Mouse (Mus musculus) intestine, postnatal 0 days (tissue): Measurements from ENCODE around the gene Psors1c2. TPM values are rescaled to one million over a fixed set of nuclear protein-coding genes. Genes with fewer than 3 reads are reported as not detected.

ENCODE experiments used
- ATAC-seq: fragments of 200-750 bp; cut with Nextera tagmentation; 2 replicates; pipeline ENCODE4 v1.8.0; 2017; ENCODE audit warnings: mild to moderate bottlenecking, moderate TSS enrichment, moderate library complexity
- H3K27ac ChIP-seq: fragments of 300-500 bp; sonication (generic); 2 replicates; pipeline ENCODE4 v1.5.1; 2014; ENCODE audit warnings: mild to moderate bottlenecking, low read depth, low read length, moderate library complexity
- H3K27me3 ChIP-seq: fragments of 300-500 bp; sonication (generic); replicated peaks from 2 replicates; pipeline ENCODE4 v1.6.1; 2014; ENCODE audit warnings: low read length, mixed read lengths; ENCODE audit not compliant: control insufficient read depth, insufficient read depth
- H3K36me3 ChIP-seq: fragments of 300-500 bp; sonication (generic); 2 replicates; pipeline ENCODE4 v1.6.1; 2014; ENCODE audit warnings: mild to moderate bottlenecking, moderate library complexity; ENCODE audit not compliant: control insufficient read depth, insufficient read depth
- H3K4me1 ChIP-seq: fragments of 300-500 bp; sonication (generic); replicated peaks from 2 replicates; pipeline ENCODE4 v1.6.1; 2014; ENCODE audit warnings: antibody characterized with exemption, low read length, mixed read lengths; ENCODE audit not compliant: control insufficient read depth, insufficient read depth
- H3K4me2 ChIP-seq: fragments of 300-500 bp; sonication (generic); replicated peaks from 2 replicates; pipeline ENCODE4 v1.6.1; 2014; ENCODE audit warnings: low read depth, mild to moderate bottlenecking, moderate library complexity
- H3K4me3 ChIP-seq: fragments of 300-500 bp; sonication (generic); 2 replicates; pipeline ENCODE4 v1.5.1; 2014; ENCODE audit warnings: low read depth, low read length
- H3K9ac ChIP-seq: fragments of 300-500 bp; sonication (generic); 2 replicates; pipeline ENCODE4 v1.6.1; 2014; ENCODE audit warnings: mild to moderate bottlenecking, low read depth, low read length
- H3K9me3 ChIP-seq: fragments of 300-500 bp; sonication (generic); 2 replicates; pipeline ENCODE4 v1.6.1; 2016; ENCODE audit warnings: mixed run types; ENCODE audit not compliant: control insufficient read depth
- CTCF ChIP-seq: sonication (generic); IDR thresholded peaks from 2 replicates; pipeline ENCODE4 v1.5.1; 2016; ENCODE audit warnings: low read depth, mild to moderate bottlenecking, control low read depth, antibody characterized with exemption, moderate library complexity
- whole genome bisulfite sequencing: fragments of 180-500 bp; shearing (Covaris S2); extraction: QIAGEN DNeasy Blood & Tissue Kit; methylation state at CpG from one replicate; pipeline ENCODE4 v1.1.7; 2014; 5-methylcytosine and 5-hydroxymethylcytosine counted together
- polyA plus RNA-seq: library from polyadenylated mRNA; unstranded; fragments of >200 nt; fragmentation: Nextera tagmentation; extraction: Ambion mirVana; gene quantifications from 2 replicates; pipeline ENCODE4 v1.2.1, GENCODE M21; 2015

Gene Psors1c2
- polyA plus RNA-seq, 1 experiment from 2014 or later = not detected

- WGBS = 7% methylated on average over 25 of the region's 25 CpGs
- TF ChIP-seq CTCF = no peak
- H3K27me3 ChIP-seq = no peaks in the 10 kb centered on the region
- H3K36me3 ChIP-seq = 0 out of 2 replicates have a peak, but pooled peaks cover 11% of the 10 kb centered on the region
- H3K9ac ChIP-seq = peak overlapping the region; percentile 41; the same call in 1 of the 2 replicates
- H3K9me3 ChIP-seq = no peaks in the 10 kb centered on the region
- no peaks in the 10 kb centered on the region; the same call in none of the 2 replicates for H3K4me1 ChIP-seq
- H3K4me2 ChIP-seq = peak overlapping the region; percentile 89
- H3K4me3 ChIP-seq = peak overlapping the region; percentile 65
- peak; percentile 21; the same call in 1 of the 2 replicates for ATAC-seq
- peak overlapping the region; percentile 9; the same call in 1 of the 2 replicates for H3K27ac ChIP-seq
These were observed 16.9 kb upstream of the Psors1c2 start for GRCm38 (mm10) chr17:35515911-35516640.

DNA sequence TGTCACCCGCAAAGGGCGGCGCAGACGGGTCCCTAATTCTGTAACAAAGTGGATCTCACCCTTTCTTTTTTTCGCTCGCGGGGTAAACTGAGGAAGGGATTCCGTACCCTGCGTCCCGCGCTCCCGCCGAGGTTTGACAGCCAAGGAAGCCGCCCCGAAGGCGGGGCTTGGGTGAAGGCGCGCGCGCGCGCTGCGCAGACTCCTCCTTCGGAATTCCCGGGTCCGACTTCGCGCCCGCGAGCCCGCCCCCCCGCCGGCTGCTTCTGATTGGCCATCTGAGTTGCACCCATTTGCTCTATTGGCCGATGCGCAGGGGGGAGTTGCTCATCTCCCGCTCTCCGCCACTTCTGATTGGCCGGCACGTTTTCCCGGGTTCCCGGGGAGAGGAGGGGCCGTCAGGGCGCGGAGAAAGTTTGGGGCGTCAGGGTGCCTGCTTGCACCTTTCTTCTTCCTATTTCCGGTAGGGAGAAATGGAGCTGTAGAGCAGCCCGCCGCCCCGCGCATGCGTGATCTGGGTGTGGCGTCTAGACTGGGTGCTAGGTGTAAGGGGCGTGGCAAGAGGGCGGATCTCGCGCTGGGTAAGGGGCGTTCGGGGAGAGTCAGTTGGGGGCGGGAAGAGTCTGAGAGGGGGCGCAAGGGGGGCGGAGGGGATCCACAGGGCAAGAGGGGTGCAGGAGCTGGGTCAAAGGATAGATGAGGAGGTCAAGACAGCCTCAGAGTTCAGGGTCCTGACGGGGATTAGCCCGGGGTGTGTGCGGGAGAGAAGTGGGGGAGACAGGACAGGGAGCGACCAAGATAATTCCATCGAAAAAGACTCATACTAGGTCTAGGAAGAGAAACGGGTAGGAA is 16.1 kb upstream of the Psors1c2 start, which contains the start of the genes Tcf19 and Cchcr1:
Gene Tcf19, minus strand, starts transcription at position 173 of the 849 bp plus-strand sequence.
Gene Cchcr1, plus strand, starts transcription at position 449 of the 849 bp plus-strand sequence.
- Histone ChIP-seq H3K4me1 (no peaks in the 10 kb centered on the region; the same call in none of the 2 replicates), H3K27me3 (no peaks in the 10 kb centered on the region), H3K9ac (peak within 1 kb of the TSS; percentile 51; the same call in 1 of the 2 replicates), H3K36me3 (0 out of 2 replicates have a peak, but pooled peaks cover 11% of the 10 kb centered on the region), H3K4me2 (peak within 1 kb of the TSS; percentile 89), H3K4me3 (peak within 1 kb of the TSS; percentile 65), H3K27ac (peak within 1 kb of the TSS; percentile 9; the same call in 1 of the 2 replicates), H3K9me3 (no peaks in the 10 kb centered on the region)
- under 1% methylated on average over 67 of the region's 67 CpGs for WGBS
- peak; percentile 98 for ATAC-seq
- TF ChIP-seq CTCF = no peak

DNA sequence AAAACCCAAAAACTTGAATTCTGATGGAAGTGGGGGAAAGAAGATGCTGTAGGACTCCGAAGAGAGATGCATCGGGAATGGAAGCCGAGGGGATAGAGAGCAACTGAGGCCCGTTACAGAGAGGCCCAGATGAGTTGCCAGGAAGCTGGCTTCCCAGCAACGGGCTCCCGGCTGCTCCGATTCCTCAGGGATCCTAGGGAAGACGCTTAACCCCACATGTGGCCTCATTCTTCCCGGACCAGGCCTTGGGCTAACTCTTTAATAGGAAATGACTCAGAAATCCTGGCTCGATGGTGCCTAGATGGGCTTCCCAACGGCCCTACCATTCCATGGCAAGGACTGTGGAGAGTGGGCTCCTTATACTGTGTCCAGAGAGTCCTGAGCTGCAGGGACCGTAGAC is 15.5 kb upstream of the Psors1c2 start:
- Histone ChIP-seq H3K4me1 (no peaks in the 10 kb centered on the region; the same call in none of the 2 replicates), H3K36me3 (0 out of 2 replicates have a peak, but pooled peaks cover 11% of the 10 kb centered on the region), H3K4me2 (peak overlapping the region; percentile 89), H3K9me3 (no peaks in the 10 kb centered on the region), H3K27ac (no peak overlapping the region), H3K27me3 (no peaks in the 10 kb centered on the region), H3K4me3 (peak overlapping the region; percentile 65), H3K9ac (peak overlapping the region; percentile 51; the same call in 1 of the 2 replicates)
- no peak for ATAC-seq
- TF ChIP-seq CTCF = no peak
- WGBS = 4% methylated on average over 12 of the region's 12 CpGs

- Histone ChIP-seq H3K27ac (no peak overlapping the region), H3K9me3 (no peaks in the 10 kb centered on the region), H3K4me2 (no peak overlapping the region), H3K9ac (no peak overlapping the region), H3K4me3 (no peak overlapping the region), H3K4me1 (no peaks in the 10 kb centered on the region), H3K36me3 (peaks cover 38% of the 10 kb centered on the region), H3K27me3 (no peaks in the 10 kb centered on the region)
- 76% methylated on average over 9 of the region's 9 CpGs for WGBS
- no peak for TF ChIP-seq CTCF
- no peak for ATAC-seq
These were observed 8.6 kb upstream of the Psors1c2 start for GRCm38 (mm10) chr17:35524354-35524753.

DNA sequence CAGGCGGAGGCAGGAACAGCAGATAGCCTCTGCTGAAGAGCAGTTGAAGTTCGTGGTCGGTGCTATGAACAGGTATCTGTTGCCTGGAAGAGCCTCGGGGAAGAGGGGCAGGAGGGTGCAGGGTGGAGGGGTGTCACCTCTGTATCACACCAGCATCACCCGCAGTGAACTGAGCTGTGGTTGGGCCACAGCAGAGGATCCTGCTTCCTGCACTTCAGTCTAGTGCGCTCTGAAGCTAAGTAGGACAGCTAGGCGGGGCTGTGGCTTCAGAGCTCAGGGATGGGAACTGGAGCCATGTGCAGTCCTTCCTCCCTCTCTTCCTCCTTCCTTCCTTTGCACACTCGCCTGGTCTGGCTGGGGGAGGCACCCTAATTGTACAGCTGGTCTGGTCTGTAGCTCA is 6.4 kb upstream of the Psors1c2 start:
- TF ChIP-seq CTCF = no peak
- Histone ChIP-seq H3K4me2 (no peak overlapping the region), H3K27ac (no peak overlapping the region), H3K4me1 (no peaks in the 10 kb centered on the region), H3K9me3 (no peaks in the 10 kb centered on the region), H3K9ac (no peak overlapping the region), H3K36me3 (peaks cover 48% of the 10 kb centered on the region), H3K27me3 (no peaks in the 10 kb centered on the region), H3K4me3 (no peak overlapping the region)
- ATAC-seq = no peak
- 83% methylated on average over 8 of the region's 8 CpGs for WGBS

DNA sequence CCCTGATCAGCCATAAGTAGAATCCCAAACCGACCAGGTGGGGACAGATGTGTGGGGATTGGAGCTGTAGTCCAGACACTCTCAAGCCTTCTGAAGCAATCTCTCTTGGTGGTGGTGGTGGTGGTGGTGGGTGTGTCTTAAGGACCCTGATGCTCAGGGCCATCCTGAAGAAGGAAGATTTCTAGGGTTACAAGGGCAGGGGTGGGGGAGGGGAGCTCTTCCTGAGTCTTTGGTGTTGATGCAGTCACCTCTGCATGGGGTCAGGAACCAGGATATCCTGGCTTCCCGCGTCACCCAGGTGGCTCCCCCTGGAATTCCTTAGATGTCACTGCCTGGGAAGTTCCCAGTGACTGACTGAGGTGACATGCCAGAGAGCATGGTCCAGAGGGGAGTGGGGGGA is 641 bp upstream of the Psors1c2 start:
- no peaks in the 10 kb centered on the region for H3K4me1 ChIP-seq

More for the DNA sequence above, 641 bp upstream of the Psors1c2 start:
- Histone ChIP-seq H3K27ac (no peak overlapping the region), H3K27me3 (no peaks in the 10 kb centered on the region), H3K4me2 (no peak overlapping the region), H3K9ac (no peak overlapping the region), H3K9me3 (no peaks in the 10 kb centered on the region), H3K36me3 (peaks cover 22% of the 10 kb centered on the region; the same call in 1 of the 2 replicates), H3K4me3 (no peak overlapping the region)
- ATAC-seq = no peak
- no peak for TF ChIP-seq CTCF
- 15% methylated on average over 3 of the region's 3 CpGs for WGBS
